Mouse (Mus musculus): Measurements from ENCODE around the gene 6430628N08Rik. TPM values are rescaled to one million over a fixed set of nuclear protein-coding genes. Genes with fewer than 3 reads are reported as not detected.

Gene 6430628N08Rik
- polyA plus RNA-seq, 1 experiment, result not detected

GRCm38 (mm10) chr4:115884022-115884421 lies 6.4 kb upstream of the 6430628N08Rik start, which contains the start of gene Kncn:
Gene Kncn (plus strand): TSS chr4:115884400.
- TF ChIP-seq POLR2A (IDR thresholded peaks at IDR 0.05; ENCODE audit: low read depth, low read length), result no peak
- no peak for TF ChIP-seq CTCF (conservative IDR thresholded peaks at IDR 0.05; ENCODE audit: insufficient read depth, insufficient read length, low read depth, low read length)
- 57% methylated on average over 6 of the region's 6 CpGs for WGBS
- DNase-seq, result no peak

GRCm38 (mm10) chr4:115885846-115886245 lies 4.6 kb upstream of the 6430628N08Rik start:
- H3K27ac ChIP-seq (ENCODE audit: insufficient read depth, low read depth, low read length), result no peak overlapping the region
- no peak for TF ChIP-seq POLR2A (IDR thresholded peaks at IDR 0.05; ENCODE audit: low read depth, low read length)
- TF ChIP-seq CTCF (conservative IDR thresholded peaks at IDR 0.05; ENCODE audit: insufficient read depth, insufficient read length, low read depth, low read length), result no peak
- 84% methylated on average over 3 of the region's 3 CpGs for WGBS
- H3K36me3 ChIP-seq (ENCODE audit: control insufficient read depth, insufficient read depth, low read length), result no peaks in the 10 kb centered on the region
- H3K4me3 ChIP-seq (ENCODE audit: insufficient read depth, low read depth, low read length), result no peak overlapping the region
- peaks cover 2% of the 10 kb centered on the region for H3K27me3 ChIP-seq (replicated peaks; ENCODE audit: control insufficient read depth, insufficient read depth, low read length)
- H3K4me1 ChIP-seq (ENCODE audit: control insufficient read depth, insufficient read depth, low read length), result no peaks in the 10 kb centered on the region
- DNase-seq, result no peak

More at GRCm38 (mm10) chr4:115884022-115884421, 6.4 kb upstream of the 6430628N08Rik start, which contains the start of gene Kncn:
- H3K36me3 ChIP-seq (ENCODE audit: control insufficient read depth, insufficient read depth, low read length), result no peaks in the 10 kb centered on the region
- H3K4me1 ChIP-seq (ENCODE audit: control insufficient read depth, insufficient read depth, low read length), result no peaks in the 10 kb centered on the region
- H3K27ac ChIP-seq (ENCODE audit: insufficient read depth, low read depth, low read length), result no peak within 1 kb of the TSS
- H3K27me3 ChIP-seq (replicated peaks; ENCODE audit: control insufficient read depth, insufficient read depth, low read length), result no peaks in the 10 kb centered on the region
- no peak within 1 kb of the TSS for H3K4me3 ChIP-seq (ENCODE audit: insufficient read depth, low read depth, low read length)

- H3K4me1 ChIP-seq (ENCODE audit: control insufficient read depth, insufficient read depth, low read length), result no peaks in the 10 kb centered on the region
- TF ChIP-seq POLR2A (IDR thresholded peaks at IDR 0.05; ENCODE audit: low read depth, low read length), result no peak
- TF ChIP-seq CTCF (conservative IDR thresholded peaks at IDR 0.05; ENCODE audit: insufficient read depth, insufficient read length, low read depth, low read length), result no peak
- H3K27ac ChIP-seq (ENCODE audit: insufficient read depth, low read depth, low read length), result no peak overlapping the region
- no peak overlapping the region for H3K4me3 ChIP-seq (ENCODE audit: insufficient read depth, low read depth, low read length)
- H3K27me3 ChIP-seq (replicated peaks; ENCODE audit: control insufficient read depth, insufficient read depth, low read length), result peaks cover 2% of the 10 kb centered on the region
- no peaks in the 10 kb centered on the region for H3K36me3 ChIP-seq (ENCODE audit: control insufficient read depth, insufficient read depth, low read length)
- DNase-seq, result no peak
- 46% methylated on average over 1 of the region's 1 CpGs for WGBS
Measured at GRCm38 (mm10) chr4:115886875-115887274, 3.6 kb upstream of the 6430628N08Rik start.

- H3K4me3 ChIP-seq (ENCODE audit: insufficient read depth, low read depth, low read length), result no peak overlapping the region
Measured at GRCm38 (mm10) chr4:115890066-115890465, 399 bp upstream of the 6430628N08Rik start.

GRCm38 (mm10) chr4:115894281-115894680 lies 3.8 kb downstream of the 6430628N08Rik start:
- TF ChIP-seq CTCF (conservative IDR thresholded peaks at IDR 0.05; ENCODE audit: insufficient read depth, insufficient read length, low read depth, low read length), result no peak
- no peak for TF ChIP-seq POLR2A (IDR thresholded peaks at IDR 0.05; ENCODE audit: low read depth, low read length)
- Histone ChIP-seq H3K4me3 (ENCODE audit: insufficient read depth, low read depth, low read length) (no peak overlapping the region), H3K4me1 (ENCODE audit: control insufficient read depth, insufficient read depth, low read length) (no peaks in the 10 kb centered on the region), H3K36me3 (ENCODE audit: control insufficient read depth, insufficient read depth, low read length) (no peaks in the 10 kb centered on the region), H3K27me3 (replicated peaks; ENCODE audit: control insufficient read depth, insufficient read depth, low read length) (peaks cover 2% of the 10 kb centered on the region), H3K27ac (ENCODE audit: insufficient read depth, low read depth, low read length) (no peak overlapping the region)
- DNase-seq, result peak; percentile 88
- WGBS, result 13% methylated on average over 3 of the region's 3 CpGs

More at GRCm38 (mm10) chr4:115890066-115890465, 399 bp upstream of the 6430628N08Rik start:
- no peak overlapping the region for H3K27ac ChIP-seq (ENCODE audit: insufficient read depth, low read depth, low read length)
- no peak for DNase-seq
- WGBS, result 13% methylated on average over 6 of the region's 6 CpGs
- no peaks in the 10 kb centered on the region for H3K4me1 ChIP-seq (ENCODE audit: control insufficient read depth, insufficient read depth, low read length)
- no peaks in the 10 kb centered on the region for H3K36me3 ChIP-seq (ENCODE audit: control insufficient read depth, insufficient read depth, low read length)
- TF ChIP-seq POLR2A (IDR thresholded peaks at IDR 0.05; ENCODE audit: low read depth, low read length), result no peak
- TF ChIP-seq CTCF (conservative IDR thresholded peaks at IDR 0.05; ENCODE audit: insufficient read depth, insufficient read length, low read depth, low read length), result no peak
- peaks cover 2% of the 10 kb centered on the region for H3K27me3 ChIP-seq (replicated peaks; ENCODE audit: control insufficient read depth, insufficient read depth, low read length)

GRCm38 (mm10) chr4:115897901-115898631 lies 7.6 kb downstream of the 6430628N08Rik start:
- H3K27me3 ChIP-seq (replicated peaks; ENCODE audit: control insufficient read depth, insufficient read depth, low read length), result no peaks in the 10 kb centered on the region
- H3K4me3 ChIP-seq (ENCODE audit: insufficient read depth, low read depth, low read length), result no peak overlapping the region
- no peaks in the 10 kb centered on the region for H3K36me3 ChIP-seq (ENCODE audit: control insufficient read depth, insufficient read depth, low read length)
- no peak for DNase-seq
- WGBS, result 3% methylated on average over 56 of the region's 56 CpGs
- no peaks in the 10 kb centered on the region for H3K4me1 ChIP-seq (ENCODE audit: control insufficient read depth, insufficient read depth, low read length)
- H3K27ac ChIP-seq (ENCODE audit: insufficient read depth, low read depth, low read length), result no peak overlapping the region
- TF ChIP-seq POLR2A (IDR thresholded peaks at IDR 0.05; ENCODE audit: low read depth, low read length) (no peak), CTCF (conservative IDR thresholded peaks at IDR 0.05; ENCODE audit: insufficient read depth, insufficient read length, low read depth, low read length) (no peak)

GRCm38 (mm10) chr4:115902816-115903215 lies 12.4 kb downstream of the 6430628N08Rik start:
- Histone ChIP-seq H3K4me3 (ENCODE audit: insufficient read depth, low read depth, low read length) (no peak overlapping the region), H3K27ac (ENCODE audit: insufficient read depth, low read depth, low read length) (no peak overlapping the region), H3K4me1 (ENCODE audit: control insufficient read depth, insufficient read depth, low read length) (no peaks in the 10 kb centered on the region), H3K36me3 (ENCODE audit: control insufficient read depth, insufficient read depth, low read length) (no peaks in the 10 kb centered on the region), H3K27me3 (replicated peaks; ENCODE audit: control insufficient read depth, insufficient read depth, low read length) (no peaks in the 10 kb centered on the region)
- DNase-seq, result peak; percentile 79
- TF ChIP-seq POLR2A (IDR thresholded peaks at IDR 0.05; ENCODE audit: low read depth, low read length) (no peak), CTCF (conservative IDR thresholded peaks at IDR 0.05; ENCODE audit: insufficient read depth, insufficient read length, low read depth, low read length) (peak; percentile 75)
- 20% methylated on average over 5 of the region's 5 CpGs for WGBS

Measured in kidney, adult 2 months (tissue).